Mouse (Mus musculus) kidney, adult 2 months (tissue): Measurements from ENCODE around the gene Prkci. TPM values are rescaled to one million over a fixed set of nuclear protein-coding genes. Genes with fewer than 3 reads are reported as not detected.
A peak's percentile ranks its signal among the peaks of the same experiment; 100 is the strongest.

Experiments
- DNase-seq: peaks from one replicate; pipeline ENCODE4 v3.0.0; 2021
- H3K27ac ChIP-seq: fragments of 200-500 bp; 2 replicates; pipeline ENCODE4 v1.5.1; 2012; ENCODE audit warnings: low read depth, low read length, control low read depth, inconsistent platforms; ENCODE audit not compliant: insufficient read depth
- H3K27me3 ChIP-seq: fragments of 200-500 bp; replicated peaks from 2 replicates; pipeline ENCODE4 v1.6.1; 2012; ENCODE audit warnings: mild to moderate bottlenecking, moderate library complexity, low read length, inconsistent platforms; ENCODE audit not compliant: control insufficient read depth, insufficient read depth
- H3K36me3 ChIP-seq: fragments of 200-500 bp; 2 replicates; pipeline ENCODE4 v1.6.1; 2012; ENCODE audit warnings: mild to moderate bottlenecking, moderate library complexity, low read length, inconsistent platforms; ENCODE audit not compliant: control insufficient read depth, insufficient read depth
- H3K4me1 ChIP-seq: fragments of 200-500 bp; 2 replicates; pipeline ENCODE4 v1.6.1; 2011; ENCODE audit warnings: low read length; ENCODE audit not compliant: control insufficient read depth, insufficient read depth
- H3K4me3 ChIP-seq: fragments of 200-500 bp; 2 replicates; pipeline ENCODE4 v1.5.1; 2011; ENCODE audit warnings: mild to moderate bottlenecking, low read depth, low read length, control low read depth; ENCODE audit not compliant: insufficient read depth
- CTCF ChIP-seq: fragments of 200-500 bp; conservative IDR thresholded peaks from 2 replicates; pipeline ENCODE4 v1.5.1; 2011; ENCODE audit warnings: low read depth, mild to moderate bottlenecking, control low read depth, low read length, moderate library complexity, mixed read lengths; ENCODE audit not compliant: insufficient read depth, insufficient read length
- POLR2A ChIP-seq: fragments of 200-500 bp; IDR thresholded peaks from one replicate; pipeline ENCODE4 v1.6.1; 2011; ENCODE audit warnings: low read depth, low read length, control low read depth
- WGBS: fragments of 180-500 bp; shearing (Covaris S2); methylation state at CpG from one replicate; pipeline ENCODE4 v1.1.7; 2018; 5-methylcytosine and 5-hydroxymethylcytosine counted together
- polyA plus RNA-seq: library from polyadenylated mRNA; depleted of rRNA; stranded (reverse); fragments of >200 nt; gene quantifications from 2 replicates; pipeline ENCODE4 v1.2.3, GENCODE M21; 2012

Prkci gene
- polyA plus RNA-seq, 1 experiment = 16.4 TPM

GRCm38 (mm10) chr3:31049087-31049486 is 53.5 kb downstream of the Prkci start:
- TF ChIP-seq POLR2A (no peak), CTCF (no peak)
- H3K36me3 ChIP-seq = no peaks in the 10 kb centered on the region; the same call in 1 of the 2 replicates
- H3K27me3 ChIP-seq = no peaks in the 10 kb centered on the region
- WGBS = 80% methylated on average over 5 of the region's 5 CpGs
- DNase-seq = no peak
- no peak overlapping the region for H3K27ac ChIP-seq
- no peak overlapping the region for H3K4me3 ChIP-seq
- H3K4me1 ChIP-seq = peaks cover 3% of the 10 kb centered on the region; the same call in 1 of the 2 replicates

GRCm38 (mm10) chr3:31050375-31050774 is 54.8 kb downstream of the Prkci start:
- H3K27ac ChIP-seq = no peak overlapping the region
- DNase-seq = no peak
- 83% methylated on average over 7 of the region's 7 CpGs for WGBS
- H3K36me3 ChIP-seq = no peaks in the 10 kb centered on the region; the same call in 1 of the 2 replicates
- TF ChIP-seq CTCF = no peak
- no peak overlapping the region for H3K4me3 ChIP-seq
- no peaks in the 10 kb centered on the region for H3K27me3 ChIP-seq
- no peaks in the 10 kb centered on the region for H3K4me1 ChIP-seq

GRCm38 (mm10) chr3:31051730-31052129 is 56.2 kb downstream of the Prkci start:
- Histone ChIP-seq H3K27me3 (no peaks in the 10 kb centered on the region), H3K4me3 (no peak overlapping the region), H3K36me3 (no peaks in the 10 kb centered on the region; the same call in 1 of the 2 replicates), H3K27ac (no peak overlapping the region), H3K4me1 (no peaks in the 10 kb centered on the region)
- WGBS = 88% methylated on average over 9 of the region's 9 CpGs
- no peak for DNase-seq
- TF ChIP-seq POLR2A (no peak), CTCF (no peak)

GRCm38 (mm10) chr3:31053191-31053590 is 57.6 kb downstream of the Prkci start:
- 81% methylated on average over 9 of the region's 9 CpGs for WGBS
- Histone ChIP-seq H3K4me1 (no peaks in the 10 kb centered on the region), H3K27me3 (no peaks in the 10 kb centered on the region), H3K36me3 (no peaks in the 10 kb centered on the region; the same call in 1 of the 2 replicates), H3K4me3 (no peak overlapping the region), H3K27ac (no peak overlapping the region)
- no peak for DNase-seq
- TF ChIP-seq POLR2A (no peak), CTCF (no peak)

- no peak overlapping the region for H3K27ac ChIP-seq
- DNase-seq = no peak
- WGBS = 92% methylated on average over 8 of the region's 8 CpGs
Measured at GRCm38 (mm10) chr3:31054888-31055287, 59.3 kb downstream of the Prkci start.

GRCm38 (mm10) chr3:31056047-31056650 is 60.6 kb downstream of the Prkci start:
- H3K4me1 ChIP-seq = no peaks in the 10 kb centered on the region
- TF ChIP-seq CTCF (0 out of 2 replicates have a peak, but pooled peaks have one; percentile 28), POLR2A (no peak)
- no peaks in the 10 kb centered on the region for H3K27me3 ChIP-seq
- 18% methylated on average over 17 of the region's 17 CpGs for WGBS
- no peak overlapping the region for H3K27ac ChIP-seq
- H3K4me3 ChIP-seq = peak overlapping the region; percentile 54
- H3K36me3 ChIP-seq = no peaks in the 10 kb centered on the region
- DNase-seq = peak; percentile 36

More at GRCm38 (mm10) chr3:31054888-31055287, 59.3 kb downstream of the Prkci start:
- H3K27me3 ChIP-seq = no peaks in the 10 kb centered on the region
- H3K36me3 ChIP-seq = no peaks in the 10 kb centered on the region
- H3K4me1 ChIP-seq = no peaks in the 10 kb centered on the region
- no peak for TF ChIP-seq CTCF
- no peak for TF ChIP-seq POLR2A
- no peak overlapping the region for H3K4me3 ChIP-seq

- Histone ChIP-seq H3K27me3 (no peaks in the 10 kb centered on the region), H3K4me1 (no peaks in the 10 kb centered on the region), H3K36me3 (no peaks in the 10 kb centered on the region), H3K4me3 (peak overlapping the region; percentile 54), H3K27ac (peak overlapping the region; percentile 65; the same call in 1 of the 2 replicates)
- peak; percentile 95 for DNase-seq
- no peak for TF ChIP-seq POLR2A
- peak; percentile 98; the same call in 1 of the 2 replicates for TF ChIP-seq CTCF
- under 1% methylated on average over 30 of the region's 30 CpGs for WGBS
Measured at GRCm38 (mm10) chr3:31056651-31057627, 61.4 kb downstream of the Prkci start.
